Mouse (Mus musculus) heart, adult 2 months (tissue): ENCODE results near the gene Snx25.

Source experiments
- CTCF ChIP-seq: fragments of 200-600 bp; IDR thresholded peaks from 2 replicates; pipeline ENCODE4 v1.8.1; 2022; ENCODE audit warnings: antibody characterized with exemption, mild to moderate bottlenecking, moderate library complexity
- POLR2A ChIP-seq: fragments of 200-500 bp; IDR thresholded peaks from 2 replicates; pipeline ENCODE4 v1.6.1; 2011; ENCODE audit warnings: mild to moderate bottlenecking, low read depth, low read length, control low read depth; ENCODE audit not compliant: insufficient read depth

GRCm38 (mm10) chr8:46122498-46122897 is 29.5 kb downstream of the Snx25 start:
- no peak for TF ChIP-seq CTCF
- no peak for TF ChIP-seq POLR2A
